Mouse (Mus musculus): Measurements from ENCODE around the gene Abcc9. TPM values are rescaled to one million over a fixed set of nuclear protein-coding genes. Genes with fewer than 3 reads are reported as not detected.

Abcc9 gene
- total and polyA plus RNA-seq, 3 experiments: 0.27 TPM; not detected in 2

DNA sequence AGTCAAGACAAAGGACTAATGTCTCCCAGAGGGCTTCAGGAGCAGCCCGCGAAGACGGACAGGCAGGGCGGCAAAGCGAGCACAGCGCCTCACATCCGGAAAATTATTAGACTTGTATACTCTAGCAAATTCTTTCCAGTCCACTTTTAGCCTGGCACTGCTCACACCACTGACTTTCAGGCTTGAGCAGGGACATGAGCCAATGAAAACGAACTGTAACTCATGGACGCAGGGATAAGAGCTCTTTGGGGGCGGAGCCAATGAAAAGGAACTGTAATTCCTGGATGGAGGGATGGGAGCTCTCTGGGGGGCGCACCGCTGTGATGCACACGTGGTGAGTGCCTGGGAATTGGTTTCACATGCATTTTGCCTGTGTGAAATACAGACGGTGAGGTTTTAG, 157.0 kb downstream of the Abcc9 start:
- no peak overlapping the region for H3K4me3 ChIP-seq (ENCODE audit: low read depth, low read length)
- TF ChIP-seq GATA1 (IDR thresholded peaks at IDR 0.05; ENCODE audit: borderline replicate concordance, low read length): no peak
- no peak for TF ChIP-seq TAL1 (conservative IDR thresholded peaks at IDR 0.05; ENCODE audit: low read depth, low read length)
- TF ChIP-seq GATA2 (IDR thresholded peaks at IDR 0.05; ENCODE audit: borderline replicate concordance, low read depth, low read length): no peak
- TF ChIP-seq POLR2AphosphoS5 (IDR thresholded peaks at IDR 0.05; ENCODE audit: insufficient replicate concordance, low read depth, low read length): no peak
- TF ChIP-seq CTCF (IDR thresholded peaks at IDR 0.05; ENCODE audit: low read depth, low read length): no peak
- DNase-seq (ENCODE audit: low spot score): no peak
- H3K27me3 ChIP-seq (ENCODE audit: insufficient read depth, low read length): no peaks in the 10 kb centered on the region
- no peaks in the 10 kb centered on the region for H3K9me3 ChIP-seq (replicated peaks)
- H3K36me3 ChIP-seq (replicated peaks): no peaks in the 10 kb centered on the region
- ATAC-seq (ENCODE audit: extremely low read depth, insufficient number of reproducible peaks, low FRiP score, poor library complexity, severe bottlenecking): no peak
- H3K4me1 ChIP-seq (ENCODE audit: insufficient read depth, low read depth, low read length): no peaks in the 10 kb centered on the region

- DNase-seq (ENCODE audit: low spot score) (no peak), ATAC-seq (ENCODE audit: extremely low read depth, insufficient number of reproducible peaks, low FRiP score, poor library complexity, severe bottlenecking) (no peak)
- no peaks in the 10 kb centered on the region for H3K36me3 ChIP-seq (replicated peaks)
- H3K4me3 ChIP-seq (ENCODE audit: low read depth, low read length): no peak overlapping the region
- H3K9me3 ChIP-seq (replicated peaks): no peaks in the 10 kb centered on the region
- no peaks in the 10 kb centered on the region for H3K4me1 ChIP-seq (ENCODE audit: insufficient read depth, low read depth, low read length)
- H3K27me3 ChIP-seq (ENCODE audit: insufficient read depth, low read length): no peaks in the 10 kb centered on the region
- TF ChIP-seq GATA2 (IDR thresholded peaks at IDR 0.05; ENCODE audit: borderline replicate concordance, low read depth, low read length) (no peak), POLR2AphosphoS5 (IDR thresholded peaks at IDR 0.05; ENCODE audit: insufficient replicate concordance, low read depth, low read length) (no peak), TAL1 (conservative IDR thresholded peaks at IDR 0.05; ENCODE audit: low read depth, low read length) (no peak), CTCF (IDR thresholded peaks at IDR 0.05; ENCODE audit: low read depth, low read length) (no peak), GATA1 (IDR thresholded peaks at IDR 0.05; ENCODE audit: borderline replicate concordance, low read length) (no peak)
Measured at GRCm38 (mm10) chr6:142543648-142544047, 158.5 kb downstream of the Abcc9 start.

DNA sequence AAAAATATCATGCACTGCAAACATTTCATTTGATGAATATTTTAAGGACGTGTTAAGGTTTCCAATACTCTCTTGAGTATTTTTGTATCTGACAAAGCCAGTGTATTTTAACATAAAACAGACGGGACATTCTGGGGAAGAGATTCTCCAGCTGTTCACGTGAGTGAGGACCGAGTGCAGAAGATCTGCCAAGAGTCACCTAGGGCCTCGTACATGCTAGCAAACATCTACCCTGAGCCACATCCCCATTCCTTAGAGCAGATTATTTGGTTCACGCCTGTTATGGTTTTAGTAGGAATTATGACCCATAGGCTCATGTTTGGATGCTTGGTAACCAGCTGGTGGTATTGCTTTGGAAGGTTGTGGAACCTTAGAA, 159.3 kb downstream of the Abcc9 start:
- Histone ChIP-seq H3K36me3 (replicated peaks) (no peaks in the 10 kb centered on the region), H3K4me1 (ENCODE audit: insufficient read depth, low read depth, low read length) (no peaks in the 10 kb centered on the region), H3K4me3 (ENCODE audit: low read depth, low read length) (no peak overlapping the region), H3K9me3 (replicated peaks) (no peaks in the 10 kb centered on the region), H3K27me3 (ENCODE audit: insufficient read depth, low read length) (no peaks in the 10 kb centered on the region)
- DNase-seq (ENCODE audit: low spot score) (no peak), ATAC-seq (ENCODE audit: extremely low read depth, insufficient number of reproducible peaks, low FRiP score, poor library complexity, severe bottlenecking) (no peak)
- TF ChIP-seq TAL1 (conservative IDR thresholded peaks at IDR 0.05; ENCODE audit: low read depth, low read length) (no peak), CTCF (IDR thresholded peaks at IDR 0.05; ENCODE audit: low read depth, low read length) (no peak), GATA1 (IDR thresholded peaks at IDR 0.05; ENCODE audit: borderline replicate concordance, low read length) (no peak), GATA2 (IDR thresholded peaks at IDR 0.05; ENCODE audit: borderline replicate concordance, low read depth, low read length) (no peak), POLR2AphosphoS5 (IDR thresholded peaks at IDR 0.05; ENCODE audit: insufficient replicate concordance, low read depth, low read length) (no peak)

- H3K4me3 ChIP-seq (ENCODE audit: low read depth, low read length): no peak overlapping the region
- ATAC-seq (ENCODE audit: extremely low read depth, insufficient number of reproducible peaks, low FRiP score, poor library complexity, severe bottlenecking) (no peak), DNase-seq (ENCODE audit: low spot score) (no peak)
- H3K4me1 ChIP-seq (ENCODE audit: insufficient read depth, low read depth, low read length): no peaks in the 10 kb centered on the region
- no peaks in the 10 kb centered on the region for H3K36me3 ChIP-seq (replicated peaks)
- no peaks in the 10 kb centered on the region for H3K9me3 ChIP-seq (replicated peaks)
- no peaks in the 10 kb centered on the region for H3K27me3 ChIP-seq (ENCODE audit: insufficient read depth, low read length)
- TF ChIP-seq POLR2AphosphoS5 (IDR thresholded peaks at IDR 0.05; ENCODE audit: insufficient replicate concordance, low read depth, low read length): no peak
- no peak for TF ChIP-seq GATA2 (IDR thresholded peaks at IDR 0.05; ENCODE audit: borderline replicate concordance, low read depth, low read length)
- TF ChIP-seq CTCF (IDR thresholded peaks at IDR 0.05; ENCODE audit: low read depth, low read length): no peak
- no peak for TF ChIP-seq TAL1 (conservative IDR thresholded peaks at IDR 0.05; ENCODE audit: low read depth, low read length)
- no peak for TF ChIP-seq GATA1 (IDR thresholded peaks at IDR 0.05; ENCODE audit: borderline replicate concordance, low read length)
Measured at GRCm38 (mm10) chr6:142542082-142542799, 159.9 kb downstream of the Abcc9 start.

DNA sequence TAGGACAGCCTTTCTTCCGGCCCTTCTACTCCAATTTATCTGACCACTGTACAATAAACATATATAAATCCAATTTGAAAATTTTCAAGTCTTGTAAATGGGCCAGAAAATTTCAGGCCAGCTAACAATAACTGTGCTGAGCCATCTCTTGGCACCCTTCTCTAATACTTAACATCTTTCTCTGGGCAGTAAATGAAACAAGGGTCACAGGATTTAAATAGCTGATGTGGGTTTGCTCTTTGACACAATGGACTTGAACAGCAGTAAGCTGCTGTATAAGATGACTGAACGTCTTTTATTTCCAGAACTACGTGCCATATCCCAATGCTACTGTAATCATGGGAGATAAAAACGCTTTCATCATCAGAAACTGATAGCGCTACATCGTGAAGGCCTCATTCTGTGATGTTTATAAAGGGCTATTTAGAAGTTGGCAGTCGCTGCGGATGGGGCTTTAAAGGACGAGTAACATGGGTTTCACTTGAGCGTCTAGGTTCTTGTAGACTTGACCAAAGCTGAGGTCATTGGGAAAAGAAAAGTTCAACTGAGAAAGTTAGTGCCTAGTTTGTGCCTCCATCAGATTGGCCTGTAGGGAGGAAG, 161.5 kb downstream of the Abcc9 start:
- ATAC-seq (ENCODE audit: extremely low read depth, insufficient number of reproducible peaks, low FRiP score, poor library complexity, severe bottlenecking): no peak
- Histone ChIP-seq H3K9me3 (replicated peaks) (no peaks in the 10 kb centered on the region), H3K27me3 (ENCODE audit: insufficient read depth, low read length) (no peaks in the 10 kb centered on the region), H3K36me3 (replicated peaks) (no peaks in the 10 kb centered on the region), H3K4me3 (ENCODE audit: low read depth, low read length) (no peak overlapping the region), H3K4me1 (ENCODE audit: insufficient read depth, low read depth, low read length) (no peaks in the 10 kb centered on the region)
- DNase-seq (ENCODE audit: low spot score): no peak
- TF ChIP-seq GATA2 (IDR thresholded peaks at IDR 0.05; ENCODE audit: borderline replicate concordance, low read depth, low read length) (no peak), POLR2AphosphoS5 (IDR thresholded peaks at IDR 0.05; ENCODE audit: insufficient replicate concordance, low read depth, low read length) (no peak), GATA1 (IDR thresholded peaks at IDR 0.05; ENCODE audit: borderline replicate concordance, low read length) (no peak), CTCF (IDR thresholded peaks at IDR 0.05; ENCODE audit: low read depth, low read length) (no peak)

- no peak for DNase-seq (ENCODE audit: low spot score)
- ATAC-seq (ENCODE audit: extremely low read depth, insufficient number of reproducible peaks, low FRiP score, poor library complexity, severe bottlenecking): no peak
- H3K4me3 ChIP-seq (ENCODE audit: low read depth, low read length): no peak overlapping the region
- no peaks in the 10 kb centered on the region for H3K9me3 ChIP-seq (replicated peaks)
- no peak for TF ChIP-seq GATA1 (IDR thresholded peaks at IDR 0.05; ENCODE audit: borderline replicate concordance, low read length)
- no peak for TF ChIP-seq TAL1 (conservative IDR thresholded peaks at IDR 0.05; ENCODE audit: low read depth, low read length)
- no peak for TF ChIP-seq POLR2AphosphoS5 (IDR thresholded peaks at IDR 0.05; ENCODE audit: insufficient replicate concordance, low read depth, low read length)
- no peak for TF ChIP-seq CTCF (IDR thresholded peaks at IDR 0.05; ENCODE audit: low read depth, low read length)
- no peak for TF ChIP-seq GATA2 (IDR thresholded peaks at IDR 0.05; ENCODE audit: borderline replicate concordance, low read depth, low read length)
- no peaks in the 10 kb centered on the region for H3K4me1 ChIP-seq (ENCODE audit: insufficient read depth, low read depth, low read length)
- H3K36me3 ChIP-seq (replicated peaks): no peaks in the 10 kb centered on the region
- H3K27me3 ChIP-seq (ENCODE audit: insufficient read depth, low read length): no peaks in the 10 kb centered on the region
Measured at GRCm38 (mm10) chr6:142540131-142540530, 162.0 kb downstream of the Abcc9 start.

All from G1E (cell line).